Mouse (Mus musculus) kidney, postnatal 0 days (tissue): Measurements from ENCODE around the gene Chrna1. TPM values are rescaled to one million over a fixed set of nuclear protein-coding genes. Genes with fewer than 3 reads are reported as not detected.

Experiments used
- ATAC-seq: fragments of 200-750 bp; cut with Nextera tagmentation; replicated peaks from 2 replicates; pipeline ENCODE4 v1.8.0; 2017; ENCODE audit warnings: low read depth, moderate number of reproducible peaks, moderate TSS enrichment, moderate library complexity; ENCODE audit not compliant: low FRiP score
- DNase-seq: peaks from one replicate; pipeline ENCODE4 v3.0.0-alpha.2; 2016; ENCODE audit warnings: low spot score
- H3K27ac ChIP-seq: fragments of 300-500 bp; sonication (generic); 2 replicates; pipeline ENCODE4 v1.5.1; 2014; ENCODE audit warnings: mild to moderate bottlenecking
- H3K27me3 ChIP-seq: fragments of 300-500 bp; sonication (generic); 2 replicates; pipeline ENCODE4 v1.6.1; 2014; ENCODE audit warnings: low read length, mixed read lengths; ENCODE audit not compliant: insufficient read depth
- H3K36me3 ChIP-seq: fragments of 300-500 bp; sonication (generic); 2 replicates; pipeline ENCODE4 v1.6.1; 2014; ENCODE audit warnings: low read length, mixed read lengths; ENCODE audit not compliant: insufficient read depth
- H3K4me1 ChIP-seq: fragments of 300-500 bp; sonication (generic); replicated peaks from 2 replicates; pipeline ENCODE4 v1.6.1; 2014; ENCODE audit warnings: antibody characterized with exemption, low read length, mixed read lengths; ENCODE audit not compliant: insufficient read depth
- H3K4me2 ChIP-seq: fragments of 300-500 bp; sonication (generic); 2 replicates; pipeline ENCODE4 v1.6.1; 2014; ENCODE audit warnings: mild to moderate bottlenecking, low read length, moderate library complexity, mixed read lengths
- H3K4me3 ChIP-seq: fragments of 300-500 bp; sonication (generic); replicated peaks from 2 replicates; pipeline ENCODE4 v1.5.1; 2014; ENCODE audit warnings: low read depth, low read length
- H3K9ac ChIP-seq: fragments of 300-500 bp; sonication (generic); 2 replicates; pipeline ENCODE4 v1.6.1; 2014; ENCODE audit warnings: low read depth, low read length
- H3K9me3 ChIP-seq: fragments of 300-500 bp; sonication (generic); replicated peaks from 2 replicates; pipeline ENCODE4 v1.6.1; 2016; ENCODE audit warnings: low read length, inconsistent platforms, mixed read lengths
- CTCF ChIP-seq: IDR thresholded peaks from 2 replicates; pipeline ENCODE4 v1.5.1; 2016; ENCODE audit warnings: antibody characterized with exemption, low read depth, mild to moderate bottlenecking, moderate library complexity
- WGBS: fragments of 180-500 bp; shearing (Covaris S2); extraction: QIAGEN DNeasy Blood & Tissue Kit; methylation state at CpG from one replicate; pipeline ENCODE4 v1.1.7; 2014; 5-methylcytosine and 5-hydroxymethylcytosine counted together
- polyA plus RNA-seq: library from polyadenylated mRNA; unstranded; fragments of >200 nt; fragmentation: Nextera tagmentation; extraction: Ambion mirVana; gene quantifications from 2 replicates; pipeline ENCODE4 v1.2.1, GENCODE M21; 2015

Gene Chrna1
- polyA plus RNA-seq, 1 experiment from 2014 or later: 0.11 TPM

DNA sequence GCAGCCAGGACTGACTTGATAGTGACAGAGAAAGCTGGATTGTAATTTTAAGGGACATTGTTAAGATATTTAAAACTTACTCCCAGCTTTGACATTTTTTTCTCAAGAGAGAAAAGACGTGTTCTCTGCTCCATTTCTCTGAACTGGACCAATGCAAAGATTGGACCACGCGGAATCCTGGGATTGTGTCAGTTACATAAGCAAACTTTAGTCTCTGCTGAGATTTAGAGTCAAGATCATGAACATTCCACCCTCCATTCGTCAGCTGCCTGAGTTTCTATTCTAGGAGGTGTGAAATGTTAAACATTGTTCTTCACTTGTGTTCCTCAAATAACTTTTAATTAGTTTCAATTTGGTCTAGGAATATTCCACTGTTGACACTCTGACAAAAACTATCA, 7.0 kb upstream of the Chrna1 start:
- DNase-seq: peak; percentile 15
- no peak for TF ChIP-seq CTCF
- Histone ChIP-seq H3K36me3 (no peaks in the 10 kb centered on the region), H3K4me1 (peaks cover 18% of the 10 kb centered on the region), H3K4me3 (no peak overlapping the region), H3K9me3 (no peaks in the 10 kb centered on the region), H3K9ac (no peak overlapping the region), H3K27me3 (no peaks in the 10 kb centered on the region), H3K27ac (no peak overlapping the region), H3K4me2 (no peak overlapping the region)
- 52% methylated on average over 4 of the region's 4 CpGs for WGBS
- no peak for ATAC-seq

DNA sequence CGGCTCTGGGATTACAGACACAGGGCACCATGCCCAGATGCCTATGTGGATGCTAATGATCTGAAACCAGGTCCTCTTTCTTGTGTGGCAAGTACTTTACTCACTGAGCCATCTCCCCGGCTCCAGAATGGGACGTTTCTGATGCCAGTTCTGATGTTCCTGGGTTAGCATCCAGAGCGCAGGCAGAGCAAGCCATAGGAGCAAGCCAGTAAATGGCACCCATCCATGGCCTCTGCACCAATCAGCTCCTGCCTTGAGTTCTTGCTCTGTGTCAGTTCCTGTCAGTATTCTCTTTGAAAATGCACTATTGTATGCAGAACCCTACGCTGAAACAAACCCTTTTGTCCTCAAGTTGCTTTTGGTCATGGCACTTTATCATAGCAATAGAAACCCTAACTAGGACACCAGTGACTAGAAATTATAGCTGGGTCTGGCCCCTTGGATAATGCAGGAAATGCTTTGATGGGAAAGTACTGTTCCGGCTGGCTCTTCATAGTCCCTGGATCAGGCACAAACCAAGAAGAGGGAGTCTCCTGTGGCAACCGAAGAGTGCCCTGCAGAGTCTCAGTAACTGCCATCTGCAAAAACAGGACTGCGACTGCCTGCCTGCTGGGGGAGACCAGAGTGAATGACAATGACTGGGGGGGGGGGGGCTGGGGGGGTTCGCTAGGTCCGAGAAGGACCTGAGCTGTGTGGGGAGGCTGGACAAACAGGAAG, 6.4 kb upstream of the Chrna1 start:
- H3K9me3 ChIP-seq: no peaks in the 10 kb centered on the region
- no peaks in the 10 kb centered on the region for H3K36me3 ChIP-seq
- H3K4me1 ChIP-seq: peaks cover 18% of the 10 kb centered on the region
- ATAC-seq: no peak
- 55% methylated on average over 10 of the region's 10 CpGs for WGBS
- no peak overlapping the region for H3K27ac ChIP-seq
- peak; percentile 31 for DNase-seq
- H3K27me3 ChIP-seq: no peaks in the 10 kb centered on the region
- no peak overlapping the region for H3K4me3 ChIP-seq
- no peak for TF ChIP-seq CTCF
- H3K4me2 ChIP-seq: no peak overlapping the region
- no peak overlapping the region for H3K9ac ChIP-seq

DNA sequence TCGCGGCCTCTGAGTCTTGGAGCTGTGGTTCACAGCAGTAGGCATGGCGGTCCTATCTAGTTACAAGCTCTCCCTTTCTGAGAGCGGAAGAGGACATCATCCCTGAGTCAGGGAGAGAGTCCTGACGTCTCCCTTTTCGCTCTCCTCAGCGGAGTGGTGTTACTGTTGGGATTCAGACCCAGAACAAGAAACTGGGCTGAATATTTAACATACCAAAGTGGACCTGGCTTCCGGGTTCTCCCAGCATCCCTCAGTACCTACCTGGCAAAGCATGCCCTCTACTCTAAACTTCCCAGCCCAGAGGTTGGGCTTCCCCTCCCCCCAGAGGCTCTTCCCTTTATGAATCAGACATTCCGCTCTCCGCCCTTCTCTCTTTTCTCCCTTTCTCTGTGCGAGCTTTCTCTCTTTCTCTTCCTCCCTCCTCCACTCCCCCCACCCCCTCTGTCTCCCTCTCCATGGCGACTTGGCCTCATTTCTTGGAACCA, 5.3 kb upstream of the Chrna1 start:
- no peaks in the 10 kb centered on the region for H3K36me3 ChIP-seq
- no peaks in the 10 kb centered on the region for H3K9me3 ChIP-seq
- H3K9ac ChIP-seq: peak overlapping the region; percentile 49; the same call in 1 of the 2 replicates
- WGBS: 13% methylated on average over 12 of the region's 12 CpGs
- H3K27ac ChIP-seq: peak overlapping the region; percentile 20; the same call in 1 of the 2 replicates
- ATAC-seq: peak; percentile 53
- H3K27me3 ChIP-seq: no peaks in the 10 kb centered on the region
- peaks cover 15% of the 10 kb centered on the region for H3K4me1 ChIP-seq
- H3K4me2 ChIP-seq: peak overlapping the region; percentile 59
- H3K4me3 ChIP-seq: peak overlapping the region; percentile 39
- DNase-seq: peak; percentile 68
- TF ChIP-seq CTCF: no peak

DNA sequence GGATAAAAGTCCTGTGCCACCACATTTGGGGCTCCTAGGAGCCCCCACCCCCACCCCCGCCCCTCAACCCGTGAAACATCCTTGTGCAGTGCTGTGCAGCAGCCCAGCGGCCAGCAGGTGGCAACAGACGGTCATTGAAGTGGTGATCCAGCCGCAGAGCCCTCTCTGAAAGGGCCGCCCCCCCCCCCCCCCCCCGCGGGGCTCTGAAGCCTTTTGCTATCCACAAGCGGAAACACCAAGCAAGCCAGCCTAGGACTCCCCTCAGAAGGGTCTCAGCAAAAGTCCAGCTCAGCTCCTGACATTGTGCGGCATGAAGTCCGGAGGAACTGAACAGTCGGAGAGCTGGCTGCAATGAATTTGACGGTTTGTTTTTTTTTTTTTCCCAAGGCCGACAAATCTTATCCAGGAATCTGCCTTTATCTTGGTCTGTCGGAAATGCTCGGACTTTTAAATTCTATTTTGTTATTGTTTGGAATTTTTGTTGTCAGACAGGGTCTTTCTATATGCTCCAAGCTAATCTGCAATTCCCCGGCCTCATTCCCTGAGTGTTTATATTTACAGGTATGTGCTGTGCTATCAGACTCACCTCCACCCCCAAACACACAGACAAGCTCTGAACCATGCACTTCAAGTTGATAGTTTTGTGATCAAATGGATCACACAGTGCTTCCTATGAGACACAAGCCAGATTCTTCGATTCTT, 4.7 kb upstream of the Chrna1 start:
- Histone ChIP-seq H3K36me3 (no peaks in the 10 kb centered on the region), H3K27ac (peak overlapping the region; percentile 20; the same call in 1 of the 2 replicates), H3K9ac (peak overlapping the region; percentile 49; the same call in 1 of the 2 replicates), H3K4me1 (peaks cover 10% of the 10 kb centered on the region; the same call in 1 of the 2 replicates), H3K4me3 (peak overlapping the region; percentile 39), H3K9me3 (no peaks in the 10 kb centered on the region), H3K4me2 (peak overlapping the region; percentile 59), H3K27me3 (no peaks in the 10 kb centered on the region)
- WGBS: 1% methylated on average over 18 of the region's 18 CpGs
- DNase-seq (peak; percentile 90), ATAC-seq (peak; percentile 76)
- TF ChIP-seq CTCF: peak; percentile 75

DNA sequence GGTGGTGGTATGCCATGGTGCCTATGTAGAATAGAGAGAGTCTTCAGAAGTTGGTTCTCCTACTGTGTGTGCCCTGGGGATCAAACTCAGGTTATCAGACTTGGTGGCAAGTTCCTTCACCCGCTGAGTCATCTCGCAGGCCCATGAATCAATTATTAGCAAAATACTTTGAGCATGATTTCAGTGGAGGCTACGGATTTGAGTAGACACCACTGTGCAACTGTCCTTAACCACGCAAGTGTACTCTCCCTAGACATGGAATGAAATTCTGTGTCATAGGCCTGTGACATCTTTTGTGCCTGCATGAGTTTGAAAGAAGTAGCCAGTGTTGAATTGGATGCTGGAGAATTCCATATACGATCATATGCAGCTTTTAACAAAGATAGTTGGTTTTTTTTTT, 582 bp upstream of the Chrna1 start:
- Histone ChIP-seq H3K9me3 (no peaks in the 10 kb centered on the region), H3K4me2 (no peak overlapping the region), H3K36me3 (no peaks in the 10 kb centered on the region), H3K27me3 (no peaks in the 10 kb centered on the region), H3K4me1 (no peaks in the 10 kb centered on the region), H3K27ac (no peak overlapping the region), H3K9ac (no peak overlapping the region), H3K4me3 (no peak overlapping the region)
- no peak for TF ChIP-seq CTCF
- ATAC-seq: no peak
- no peak for DNase-seq
- 94% methylated on average over 5 of the region's 5 CpGs for WGBS

DNA sequence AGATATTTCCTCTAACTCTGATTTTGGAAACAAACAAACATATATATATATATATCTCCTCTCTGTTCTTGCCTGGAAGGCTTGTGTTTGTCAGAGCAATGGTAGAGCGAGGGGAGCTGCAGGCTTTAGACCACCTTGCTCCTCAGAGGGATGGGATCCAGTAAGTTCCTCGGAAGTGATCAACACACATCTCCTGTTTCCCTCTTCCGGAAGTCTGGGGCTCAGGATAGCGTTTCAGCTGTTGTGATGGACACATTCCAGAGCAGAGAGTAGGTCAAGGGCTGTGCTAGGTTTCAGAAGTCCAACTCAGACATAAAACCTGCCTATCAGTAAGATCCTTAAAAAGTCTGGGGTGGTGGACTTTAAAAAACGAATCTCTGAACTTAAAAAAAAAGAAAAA, 970 bp downstream of the Chrna1 start:
- no peaks in the 10 kb centered on the region for H3K9me3 ChIP-seq
- TF ChIP-seq CTCF: no peak
- WGBS: 29% methylated on average over 5 of the region's 5 CpGs

More for the DNA sequence above, 970 bp downstream of the Chrna1 start:
- H3K36me3 ChIP-seq: no peaks in the 10 kb centered on the region
- ATAC-seq (no peak), DNase-seq (no peak)
- no peaks in the 10 kb centered on the region for H3K4me1 ChIP-seq
- no peak overlapping the region for H3K27ac ChIP-seq
- H3K9ac ChIP-seq: no peak overlapping the region
- no peak overlapping the region for H3K4me2 ChIP-seq
- H3K4me3 ChIP-seq: no peak overlapping the region
- H3K27me3 ChIP-seq: no peaks in the 10 kb centered on the region
